Mouse (Mus musculus) heart, adult 2 months (tissue): ENCODE data around the gene Pim3. TPM values are rescaled to one million over a fixed set of nuclear protein-coding genes. Genes with fewer than 3 reads are reported as not detected.

Source experiments
- DNase-seq, 2 experiments: peaks; one replicate each; pipeline ENCODE4 v3.0.0; 2021
- H3K27ac ChIP-seq: fragments of 200-600 bp; 2 replicates; pipeline ENCODE4 v1.8.1; 2022
- H3K27me3 ChIP-seq: fragments of 200-500 bp; 2 replicates; pipeline ENCODE4 v1.6.1; 2012; ENCODE audit warnings: mild to moderate bottlenecking, low read length, inconsistent platforms, mixed read lengths; ENCODE audit not compliant: control insufficient read depth, insufficient read depth
- H3K36me3 ChIP-seq: fragments of 200-500 bp; 2 replicates; pipeline ENCODE4 v1.6.1; 2012; ENCODE audit warnings: low read length, inconsistent platforms; ENCODE audit not compliant: control insufficient read depth, insufficient read depth
- H3K4me1 ChIP-seq: fragments of 200-500 bp; 2 replicates; pipeline ENCODE4 v1.6.1; 2011; ENCODE audit warnings: low read length; ENCODE audit not compliant: control insufficient read depth, insufficient read depth
- H3K4me3 ChIP-seq: fragments of 200-600 bp; 2 replicates; pipeline ENCODE4 v1.8.1; 2022
- H3K79me2 ChIP-seq: fragments of 200-500 bp; replicated peaks from 2 replicates; pipeline ENCODE4 v1.6.1; 2012; ENCODE audit warnings: mild to moderate bottlenecking, inconsistent platforms, low read length, moderate library complexity, mixed read lengths; ENCODE audit not compliant: control insufficient read depth, insufficient read depth
- H3K9ac ChIP-seq: fragments of 200-500 bp; 2 replicates; pipeline ENCODE4 v1.6.1; 2012; ENCODE audit warnings: low read depth, mild to moderate bottlenecking, control low read depth, inconsistent platforms, low read length, mixed read lengths
- CTCF ChIP-seq: fragments of 200-600 bp; IDR thresholded peaks from 2 replicates; pipeline ENCODE4 v1.8.1; 2022; ENCODE audit warnings: antibody characterized with exemption, mild to moderate bottlenecking, moderate library complexity
- EP300 ChIP-seq: fragments of 200-500 bp; IDR thresholded peaks from 2 replicates; pipeline ENCODE4 v1.6.1; 2011; ENCODE audit warnings: low read depth, low read length, control low read depth; ENCODE audit not compliant: insufficient read depth
- POLR2A ChIP-seq: fragments of 200-500 bp; IDR thresholded peaks from 2 replicates; pipeline ENCODE4 v1.6.1; 2011; ENCODE audit warnings: mild to moderate bottlenecking, low read depth, low read length, control low read depth; ENCODE audit not compliant: insufficient read depth
- WGBS: fragments of 180-500 bp; shearing (Covaris S2); methylation state at CpG from one replicate; pipeline ENCODE4 v1.1.7; 2018; 5-methylcytosine and 5-hydroxymethylcytosine counted together
- intact Hi-C: fragments of 180-260 bp; cut with DNase I; formaldehyde crosslinking; loops from one replicate; pipeline ENCODE4 v1.15.1; 2025
- polyA plus RNA-seq: library from polyadenylated mRNA; depleted of rRNA; stranded (reverse); fragments of >200 nt; gene quantifications from 2 replicates; pipeline ENCODE4 v1.2.3, GENCODE M21; 2012
- total RNA-seq, 2 experiments: library from RNA; stranded (reverse); gene quantifications; 2 replicates each; pipeline ENCODE4 v1.2.3; 2021

Gene Pim3
- total and polyA plus RNA-seq, 3 experiments = 58.8 to 133 (median 95.3) TPM

DNA sequence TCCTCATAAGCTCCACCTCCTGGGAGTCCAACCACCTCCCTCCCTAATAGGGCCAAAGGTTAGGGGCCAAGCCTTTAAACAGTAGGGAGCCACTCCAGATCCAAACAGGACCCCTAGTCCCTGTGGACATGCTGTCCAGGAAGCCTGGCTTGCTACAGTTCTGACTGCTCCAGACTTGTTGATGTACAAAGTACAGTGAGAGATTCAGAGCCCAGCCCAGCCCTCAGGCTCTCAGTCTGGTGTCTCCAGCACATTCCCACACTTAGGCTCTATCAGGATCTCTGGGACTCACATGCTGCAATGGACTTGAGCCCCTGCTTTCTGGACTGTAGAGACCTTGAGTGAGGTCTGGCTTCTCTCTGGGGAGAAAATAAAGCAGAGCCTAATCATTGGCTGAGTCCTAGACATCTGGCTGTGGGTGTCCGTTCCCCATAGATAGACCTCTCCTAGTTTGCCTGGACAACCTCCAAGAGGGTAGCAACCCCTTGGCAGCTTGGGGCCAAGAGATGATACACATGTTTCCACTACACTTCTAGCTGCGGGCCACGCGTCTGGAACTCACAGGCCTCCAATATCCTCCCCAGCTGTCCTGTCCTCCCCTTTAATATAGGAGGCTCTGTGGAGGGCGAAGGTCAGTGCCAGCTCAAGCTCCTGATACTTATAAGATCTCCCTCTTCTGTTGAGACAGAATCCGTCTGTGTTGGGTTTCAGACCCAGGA is 6.2 kb downstream of the Pim3 start:
- DNase-seq = peak; percentile 72 to 79
- TF ChIP-seq CTCF = no peak
- peak; percentile 59 for TF ChIP-seq POLR2A
- TF ChIP-seq EP300 = peak; percentile 93
- Histone ChIP-seq H3K9ac (no peak overlapping the region), H3K36me3 (peaks cover 16% of the 10 kb centered on the region), H3K4me3 (no peak overlapping the region), H3K27ac (peak overlapping the region; percentile 98), H3K4me1 (peaks cover 34% of the 10 kb centered on the region), H3K27me3 (no peaks in the 10 kb centered on the region), H3K79me2 (no peaks in the 10 kb centered on the region)
- WGBS = 37% methylated on average over 6 of the region's 6 CpGs
- intact Hi-C loops = loop anchor here (10.0 kb wide), 1 partner anchor 607 kb away; the partner anchor contains the start of gene Arsa

DNA sequence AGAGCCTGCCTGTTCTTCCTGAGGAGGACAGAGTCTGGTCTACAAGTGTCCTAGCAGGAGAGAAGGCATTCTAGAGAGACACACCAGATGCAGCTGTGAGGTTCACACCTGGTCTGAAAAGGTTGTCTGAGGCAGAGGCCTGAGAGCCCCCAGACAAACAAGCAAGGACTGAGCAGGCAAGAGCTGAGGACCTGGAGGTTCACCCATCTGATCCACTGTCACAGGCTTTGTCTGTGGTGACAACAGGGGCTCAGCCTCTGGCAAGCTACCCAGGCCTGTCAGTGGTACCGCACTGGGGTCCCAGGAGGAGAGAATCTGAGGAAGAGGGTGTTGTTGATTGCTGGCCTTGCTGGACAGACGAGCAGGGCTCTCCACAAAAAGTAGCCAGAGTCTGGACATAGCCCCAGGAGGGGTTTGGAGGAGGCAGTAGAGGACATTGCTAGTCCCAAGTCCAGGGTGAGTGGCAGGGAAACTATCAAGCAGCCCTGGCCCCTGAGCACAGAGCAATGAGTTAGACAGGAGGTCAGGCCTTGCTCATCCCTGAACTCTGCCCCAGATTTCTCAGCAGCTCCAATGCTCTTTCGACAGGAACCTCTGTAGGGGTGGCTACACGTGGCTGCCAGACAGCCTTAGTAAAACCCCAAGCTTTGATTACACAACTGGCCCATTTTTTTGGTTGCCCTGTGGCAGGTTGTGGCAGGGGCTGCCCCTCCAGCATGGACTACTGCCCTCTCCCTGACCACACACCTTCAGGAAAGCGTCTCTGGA is 8.6 kb downstream of the Pim3 start:
- TF ChIP-seq EP300 (no peak), CTCF (no peak), POLR2A (no peak)
- no peak for DNase-seq
- H3K79me2 ChIP-seq = no peaks in the 10 kb centered on the region
- peak overlapping the region; percentile 32 for H3K27ac ChIP-seq
- peaks cover 9% of the 10 kb centered on the region for H3K36me3 ChIP-seq
- no peaks in the 10 kb centered on the region for H3K27me3 ChIP-seq
- intact Hi-C loops = no loop called here
- WGBS = 56% methylated on average over 5 of the region's 5 CpGs
- no peak overlapping the region; the same call in 1 of the 2 replicates for H3K9ac ChIP-seq
- peaks cover 37% of the 10 kb centered on the region for H3K4me1 ChIP-seq
- no peak overlapping the region for H3K4me3 ChIP-seq

DNA sequence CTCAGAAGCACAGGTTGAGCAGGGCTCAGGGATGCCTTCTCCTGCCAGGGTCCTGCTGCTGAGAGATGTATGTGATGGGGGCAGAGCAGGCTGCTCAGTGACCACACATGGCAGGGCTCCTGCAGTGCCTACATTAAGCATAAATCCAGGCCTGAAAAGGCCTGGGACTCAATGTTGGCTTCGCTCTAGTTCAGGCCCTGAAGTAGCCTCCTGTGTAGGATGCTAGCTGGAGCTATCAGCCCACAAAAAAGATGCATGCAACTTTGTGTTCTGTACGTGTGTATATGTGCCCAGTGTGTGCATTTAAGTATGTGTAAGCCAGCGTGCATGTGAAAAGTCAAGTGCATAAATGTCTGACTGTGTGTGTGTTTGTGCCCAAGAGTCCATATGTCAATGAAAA is 12.1 kb downstream of the Pim3 start:
- no peak for DNase-seq
- no peaks in the 10 kb centered on the region for H3K27me3 ChIP-seq
- no peak overlapping the region for H3K4me3 ChIP-seq
- no peaks in the 10 kb centered on the region for H3K36me3 ChIP-seq
- H3K79me2 ChIP-seq = no peaks in the 10 kb centered on the region
- H3K27ac ChIP-seq = no peak overlapping the region
- WGBS = 97% methylated on average over 3 of the region's 3 CpGs
- H3K9ac ChIP-seq = no peak overlapping the region
- intact Hi-C loops = no loop called here
- H3K4me1 ChIP-seq = peaks cover 18% of the 10 kb centered on the region
- no peak for TF ChIP-seq POLR2A

DNA sequence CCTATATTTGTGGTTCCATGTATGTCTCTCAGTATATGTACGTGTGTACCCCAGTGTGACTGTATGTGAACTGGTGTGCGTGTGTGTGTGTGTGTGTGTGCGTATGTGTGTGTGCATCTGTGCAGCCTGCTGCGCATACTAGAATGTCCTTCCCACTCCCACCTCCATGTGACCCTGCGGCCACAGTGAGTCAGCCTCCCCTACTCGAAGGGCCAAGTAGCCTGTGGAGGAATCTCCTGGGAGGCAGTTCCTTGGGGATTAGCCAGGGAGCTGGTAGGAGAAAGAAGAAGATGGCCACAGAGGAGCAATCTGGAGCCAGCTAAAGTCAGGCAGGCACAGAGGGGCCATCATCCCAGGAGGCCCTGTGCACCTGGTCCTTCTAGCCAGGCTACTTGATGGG is 12.5 kb downstream of the Pim3 start:
- Histone ChIP-seq H3K27ac (no peak overlapping the region), H3K27me3 (no peaks in the 10 kb centered on the region), H3K4me1 (peaks cover 18% of the 10 kb centered on the region), H3K9ac (no peak overlapping the region), H3K79me2 (no peaks in the 10 kb centered on the region), H3K36me3 (no peaks in the 10 kb centered on the region), H3K4me3 (no peak overlapping the region)
- no peak for DNase-seq
- WGBS = 84% methylated on average over 6 of the region's 6 CpGs
- no peak for TF ChIP-seq EP300
- TF ChIP-seq CTCF = no peak
- no peak for TF ChIP-seq POLR2A
- intact Hi-C loops = no loop called here

DNA sequence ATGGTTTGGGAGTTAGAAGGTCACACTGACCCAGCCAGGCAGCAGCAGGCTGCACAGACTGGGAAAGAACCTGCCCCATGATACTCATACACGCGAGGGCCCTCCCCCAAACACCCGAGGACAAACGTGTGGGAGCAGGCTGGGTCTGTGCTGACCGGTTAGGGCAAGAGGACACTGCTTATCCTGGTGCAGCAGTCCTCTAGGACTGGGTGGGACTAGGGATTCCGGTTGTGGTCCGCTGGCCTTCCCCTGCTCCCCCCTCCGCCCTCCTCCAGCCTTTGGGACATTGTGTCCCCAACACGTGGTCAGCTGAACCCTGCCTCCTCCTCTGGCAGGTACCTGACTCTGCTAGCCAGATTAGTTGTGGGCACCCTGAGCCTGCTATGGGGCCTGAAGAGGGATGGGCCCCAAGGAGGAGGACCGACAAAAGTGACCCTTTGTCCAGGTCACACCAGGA is 13.7 kb downstream of the Pim3 start:
- no peaks in the 10 kb centered on the region for H3K79me2 ChIP-seq
- peak overlapping the region; percentile 32 for H3K9ac ChIP-seq
- H3K36me3 ChIP-seq = no peaks in the 10 kb centered on the region
- DNase-seq = peak; percentile 77 to 81
- WGBS = 25% methylated on average over 10 of the region's 10 CpGs
- peak overlapping the region; percentile 61 for H3K27ac ChIP-seq
- TF ChIP-seq CTCF (no peak), POLR2A (peak; percentile 64), EP300 (peak; percentile 100)
- no peaks in the 10 kb centered on the region for H3K27me3 ChIP-seq
- peaks cover 7% of the 10 kb centered on the region for H3K4me1 ChIP-seq
- H3K4me3 ChIP-seq = 0 out of 2 replicates have a peak overlapping the region, but pooled peaks have one; percentile 7
- intact Hi-C loops = loop anchor here (1.0 kb wide), 2 partner anchors 46 to 47 kb away; no protein-coding TSS in a partner anchor
